Mouse (Mus musculus) neural tube, embryonic 15.5 days (tissue): Measurements from ENCODE around the gene Snx29. TPM values are rescaled to one million over a fixed set of nuclear protein-coding genes. Genes with fewer than 3 reads are reported as not detected.

Source experiments
- ATAC-seq: fragments of 200-750 bp; cut with Nextera tagmentation; 2 replicates; pipeline ENCODE4 v1.8.0; 2017; ENCODE audit warnings: mild to moderate bottlenecking, moderate TSS enrichment, moderate library complexity; ENCODE audit not compliant: low FRiP score
- H3K27ac ChIP-seq: fragments of 300-500 bp; sonication (generic); replicated peaks from 2 replicates; pipeline ENCODE4 v1.5.1; 2015; ENCODE audit warnings: mild to moderate bottlenecking, inconsistent platforms
- H3K27me3 ChIP-seq: fragments of 300-500 bp; sonication (generic); replicated peaks from 2 replicates; pipeline ENCODE4 v1.6.1; 2015; ENCODE audit warnings: inconsistent platforms
- H3K36me3 ChIP-seq: fragments of 300-500 bp; sonication (generic); 2 replicates; pipeline ENCODE4 v1.6.1; 2015; ENCODE audit warnings: inconsistent platforms
- H3K4me1 ChIP-seq: fragments of 300-500 bp; sonication (generic); 2 replicates; pipeline ENCODE4 v1.6.1; 2015; ENCODE audit warnings: inconsistent platforms
- H3K4me2 ChIP-seq: fragments of 300-500 bp; sonication (generic); 2 replicates; pipeline ENCODE4 v1.6.1; 2015; ENCODE audit warnings: inconsistent platforms, mild to moderate bottlenecking, moderate library complexity
- H3K4me3 ChIP-seq: fragments of 300-500 bp; sonication (generic); replicated peaks from 2 replicates; pipeline ENCODE4 v1.5.1; 2015; ENCODE audit warnings: mild to moderate bottlenecking, inconsistent platforms
- H3K9ac ChIP-seq: fragments of 300-500 bp; sonication (generic); replicated peaks from 2 replicates; pipeline ENCODE4 v1.6.1; 2015; ENCODE audit warnings: mild to moderate bottlenecking, inconsistent platforms
- H3K9me3 ChIP-seq: fragments of 300-500 bp; sonication (generic); replicated peaks from 2 replicates; pipeline ENCODE4 v1.6.1; 2016; ENCODE audit warnings: inconsistent platforms
- WGBS: fragments of 180-500 bp; shearing (Covaris S2); methylation state at CpG from one replicate; pipeline ENCODE4 v1.1.7; 2015; ENCODE audit warnings: mixed read lengths; 5-methylcytosine and 5-hydroxymethylcytosine counted together
- polyA plus RNA-seq: library from polyadenylated mRNA; unstranded; fragments of >200 nt; fragmentation: Nextera tagmentation; extraction: Ambion mirVana; gene quantifications from 2 replicates; pipeline ENCODE4 v1.2.1, GENCODE M21; 2015

Gene Snx29
- polyA plus RNA-seq, 1 experiment from 2014 or later: 18.7 TPM

GRCm38 (mm10) chr16:11688281-11689005 lies 365.7 kb downstream of the Snx29 start:
- no peaks in the 10 kb centered on the region for H3K9me3 ChIP-seq
- no peak overlapping the region for H3K27ac ChIP-seq
- H3K36me3 ChIP-seq: no peaks in the 10 kb centered on the region
- no peak overlapping the region for H3K4me3 ChIP-seq
- peaks cover 3% of the 10 kb centered on the region; the same call in 1 of the 2 replicates for H3K4me1 ChIP-seq
- no peaks in the 10 kb centered on the region for H3K27me3 ChIP-seq
- H3K4me2 ChIP-seq: no peak overlapping the region
- 78% methylated on average over 4 of the region's 4 CpGs for WGBS
- ATAC-seq: no peak
- H3K9ac ChIP-seq: no peak overlapping the region

- no peaks in the 10 kb centered on the region for H3K36me3 ChIP-seq
Measured at GRCm38 (mm10) chr16:11690097-11690496, 367.4 kb downstream of the Snx29 start.

GRCm38 (mm10) chr16:11690756-11691155 lies 368.0 kb downstream of the Snx29 start:
- H3K4me3 ChIP-seq: no peak overlapping the region
- ATAC-seq: no peak
- WGBS: 56% methylated on average over 4 of the region's 4 CpGs

More at GRCm38 (mm10) chr16:11690097-11690496, 367.4 kb downstream of the Snx29 start:
- H3K4me1 ChIP-seq: peaks cover 4% of the 10 kb centered on the region; the same call in 1 of the 2 replicates
- H3K9ac ChIP-seq: no peak overlapping the region
- H3K4me2 ChIP-seq: no peak overlapping the region
- no peaks in the 10 kb centered on the region for H3K9me3 ChIP-seq
- H3K27me3 ChIP-seq: no peaks in the 10 kb centered on the region
- no peak for ATAC-seq
- H3K4me3 ChIP-seq: no peak overlapping the region
- 82% methylated on average over 8 of the region's 8 CpGs for WGBS
- no peak overlapping the region for H3K27ac ChIP-seq

GRCm38 (mm10) chr16:11691487-11692200 lies 368.9 kb downstream of the Snx29 start:
- H3K36me3 ChIP-seq: no peaks in the 10 kb centered on the region
- no peak overlapping the region for H3K9ac ChIP-seq
- 55% methylated on average over 9 of the region's 9 CpGs for WGBS
- peaks cover 4% of the 10 kb centered on the region; the same call in 1 of the 2 replicates for H3K4me1 ChIP-seq
- H3K27me3 ChIP-seq: no peaks in the 10 kb centered on the region
- H3K4me2 ChIP-seq: no peak overlapping the region
- H3K4me3 ChIP-seq: no peak overlapping the region
- peak; percentile 66; the same call in 1 of the 2 replicates for ATAC-seq
- no peaks in the 10 kb centered on the region for H3K9me3 ChIP-seq
- H3K27ac ChIP-seq: no peak overlapping the region

More at GRCm38 (mm10) chr16:11690756-11691155, 368.0 kb downstream of the Snx29 start:
- Histone ChIP-seq H3K4me2 (no peak overlapping the region), H3K9me3 (no peaks in the 10 kb centered on the region), H3K36me3 (no peaks in the 10 kb centered on the region), H3K27me3 (no peaks in the 10 kb centered on the region), H3K27ac (no peak overlapping the region), H3K4me1 (peaks cover 4% of the 10 kb centered on the region; the same call in 1 of the 2 replicates), H3K9ac (no peak overlapping the region)

- H3K9me3 ChIP-seq: no peaks in the 10 kb centered on the region
- 67% methylated on average over 5 of the region's 5 CpGs for WGBS
- H3K4me3 ChIP-seq: no peak overlapping the region
- no peaks in the 10 kb centered on the region for H3K36me3 ChIP-seq
- H3K4me1 ChIP-seq: peaks cover 4% of the 10 kb centered on the region; the same call in 1 of the 2 replicates
- H3K9ac ChIP-seq: no peak overlapping the region
- H3K27ac ChIP-seq: no peak overlapping the region
- H3K4me2 ChIP-seq: no peak overlapping the region
- H3K27me3 ChIP-seq: no peaks in the 10 kb centered on the region
- no peak for ATAC-seq
Measured at GRCm38 (mm10) chr16:11692744-11693143, 370.0 kb downstream of the Snx29 start.

- no peak overlapping the region for H3K9ac ChIP-seq
- H3K36me3 ChIP-seq: no peaks in the 10 kb centered on the region
- no peak for ATAC-seq
- H3K4me3 ChIP-seq: no peak overlapping the region
- 43% methylated on average over 4 of the region's 4 CpGs for WGBS
- H3K4me1 ChIP-seq: peaks cover 4% of the 10 kb centered on the region; the same call in 1 of the 2 replicates
- no peak overlapping the region for H3K27ac ChIP-seq
- no peak overlapping the region for H3K4me2 ChIP-seq
- no peaks in the 10 kb centered on the region for H3K27me3 ChIP-seq
- H3K9me3 ChIP-seq: no peaks in the 10 kb centered on the region
Measured at GRCm38 (mm10) chr16:11694386-11694785, 371.7 kb downstream of the Snx29 start.

- H3K27me3 ChIP-seq: no peaks in the 10 kb centered on the region
- H3K36me3 ChIP-seq: no peaks in the 10 kb centered on the region
- WGBS: 89% methylated on average over 3 of the region's 3 CpGs
- no peak overlapping the region for H3K9ac ChIP-seq
- no peak overlapping the region for H3K4me2 ChIP-seq
- 0 out of 2 replicates have a peak, but pooled peaks cover 4% of the 10 kb centered on the region for H3K4me1 ChIP-seq
- H3K27ac ChIP-seq: no peak overlapping the region
- H3K4me3 ChIP-seq: no peak overlapping the region
- H3K9me3 ChIP-seq: no peaks in the 10 kb centered on the region
- no peak for ATAC-seq
Measured at GRCm38 (mm10) chr16:11696767-11697166, 374.1 kb downstream of the Snx29 start.

- Histone ChIP-seq H3K36me3 (no peaks in the 10 kb centered on the region), H3K27ac (no peak overlapping the region), H3K4me2 (no peak overlapping the region), H3K4me3 (no peak overlapping the region), H3K27me3 (no peaks in the 10 kb centered on the region), H3K9me3 (no peaks in the 10 kb centered on the region), H3K4me1 (0 out of 2 replicates have a peak, but pooled peaks cover 4% of the 10 kb centered on the region), H3K9ac (no peak overlapping the region)
- WGBS: 69% methylated on average over 8 of the region's 8 CpGs
- ATAC-seq: peak; percentile 76
Measured at GRCm38 (mm10) chr16:11697710-11698357, 375.1 kb downstream of the Snx29 start.

- 94% methylated on average over 1 of the region's 1 CpGs for WGBS
- no peaks in the 10 kb centered on the region for H3K9me3 ChIP-seq
- H3K36me3 ChIP-seq: no peaks in the 10 kb centered on the region
- no peak overlapping the region for H3K4me3 ChIP-seq
- no peaks in the 10 kb centered on the region for H3K27me3 ChIP-seq
- no peaks in the 10 kb centered on the region for H3K4me1 ChIP-seq
- no peak overlapping the region for H3K27ac ChIP-seq
- no peak overlapping the region for H3K4me2 ChIP-seq
- ATAC-seq: no peak
- H3K9ac ChIP-seq: no peak overlapping the region
Measured at GRCm38 (mm10) chr16:11701579-11701978, 378.9 kb downstream of the Snx29 start.

GRCm38 (mm10) chr16:11704096-11704495 lies 381.4 kb downstream of the Snx29 start:
- H3K36me3 ChIP-seq: no peaks in the 10 kb centered on the region
- no peak overlapping the region for H3K27ac ChIP-seq
- no peak overlapping the region for H3K4me2 ChIP-seq
- no peak overlapping the region for H3K4me3 ChIP-seq
- H3K9ac ChIP-seq: no peak overlapping the region
- whole genome bisulfite sequencing: 77% methylated on average over 5 of the region's 5 CpGs
- no peaks in the 10 kb centered on the region for H3K4me1 ChIP-seq
- no peaks in the 10 kb centered on the region for H3K9me3 ChIP-seq
- H3K27me3 ChIP-seq: no peaks in the 10 kb centered on the region
- ATAC-seq: no peak

- H3K4me3 ChIP-seq: no peak overlapping the region
- WGBS: 69% methylated on average over 4 of the region's 4 CpGs
- no peaks in the 10 kb centered on the region for H3K36me3 ChIP-seq
- no peak for ATAC-seq
- H3K27ac ChIP-seq: no peak overlapping the region
- H3K4me2 ChIP-seq: no peak overlapping the region
- H3K27me3 ChIP-seq: no peaks in the 10 kb centered on the region
- H3K9ac ChIP-seq: no peak overlapping the region
- no peaks in the 10 kb centered on the region for H3K9me3 ChIP-seq
- peaks cover 10% of the 10 kb centered on the region for H3K4me1 ChIP-seq
Measured at GRCm38 (mm10) chr16:11705456-11705855, 382.7 kb downstream of the Snx29 start.
